Mouse (Mus musculus): Measurements from ENCODE around the gene Mecom.

- no peak for TF ChIP-seq GATA1 (IDR thresholded peaks at IDR 0.05; ENCODE audit: borderline replicate concordance, low read length)
- no peak for TF ChIP-seq FLI1 (IDR thresholded peaks at IDR 0.05; ENCODE audit: low read length)
Observed at GRCm38 (mm10) chr3:30150071-30150470, 397.7 kb downstream of the Mecom start.
